Mouse (Mus musculus): ENCODE results near the gene Pkn3.

DNA sequence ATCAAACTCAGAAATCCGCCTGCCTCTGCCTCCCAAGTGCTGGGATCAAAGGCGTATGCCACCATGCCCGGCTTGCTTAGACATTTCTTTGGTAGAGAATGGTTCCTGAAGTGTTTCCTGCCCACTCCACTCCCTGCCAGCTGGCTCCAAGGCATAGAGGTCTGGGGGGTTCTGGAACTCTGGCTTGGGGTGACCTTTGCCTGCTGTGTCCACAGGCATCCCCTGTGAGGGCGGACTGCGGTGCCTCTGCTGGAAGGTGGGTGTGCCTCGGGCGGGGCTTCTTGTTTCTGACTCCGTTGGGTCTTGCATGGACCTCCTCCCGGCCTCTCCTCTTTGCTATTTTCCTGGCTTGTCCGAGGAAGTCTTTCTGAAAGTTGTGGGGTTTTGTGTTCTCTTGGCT, 59.0 kb downstream of the Pkn3 start:
- no peak for TF ChIP-seq CTCF (IDR thresholded peaks at IDR 0.05; ENCODE audit: extremely low read depth, insufficient read length, insufficient replicate concordance, low read depth, low read length)
- TF ChIP-seq POLR2A (IDR thresholded peaks at IDR 0.05; ENCODE audit: low read depth, low read length), result no peak
